Mouse (Mus musculus) limb, embryonic 14.5 days (tissue): ENCODE data around the gene Spred1. TPM values are rescaled to one million over a fixed set of nuclear protein-coding genes. Genes with fewer than 3 reads are reported as not detected.

Source experiments
- ATAC-seq: fragments of 200-750 bp; cut with Nextera tagmentation; 2 replicates; pipeline ENCODE4 v1.8.0; 2017; ENCODE audit warnings: low read depth, moderate number of reproducible peaks, moderate TSS enrichment; ENCODE audit not compliant: low FRiP score
- DNase-seq: peaks from one replicate; pipeline ENCODE4 v3.0.0-alpha.2; 2015; ENCODE audit warnings: low spot score
- H3K27ac ChIP-seq: fragments of 300-500 bp; sonication (generic); replicated peaks from 2 replicates; pipeline ENCODE4 v1.5.1; 2014; ENCODE audit warnings: low read depth, mild to moderate bottlenecking, low read length, moderate library complexity, mixed read lengths
- H3K27me3 ChIP-seq: fragments of 300-500 bp; sonication (generic); 2 replicates; pipeline ENCODE4 v1.6.1; 2014; ENCODE audit warnings: low read length, mixed read lengths; ENCODE audit not compliant: control insufficient read depth, insufficient read depth
- H3K36me3 ChIP-seq: fragments of 300-500 bp; sonication (generic); 2 replicates; pipeline ENCODE4 v1.6.1; 2014; ENCODE audit warnings: mild to moderate bottlenecking, low read length, moderate library complexity, mixed read lengths; ENCODE audit not compliant: control insufficient read depth, insufficient read depth
- H3K4me1 ChIP-seq: fragments of 300-500 bp; sonication (generic); 2 replicates; pipeline ENCODE4 v1.6.1; 2014; ENCODE audit warnings: antibody characterized with exemption, low read length, mixed read lengths; ENCODE audit not compliant: control insufficient read depth, insufficient read depth
- H3K4me2 ChIP-seq: fragments of 300-500 bp; sonication (generic); replicated peaks from 2 replicates; pipeline ENCODE4 v1.6.1; 2014; ENCODE audit warnings: low read depth, mild to moderate bottlenecking, low read length, moderate library complexity; ENCODE audit not compliant: severe bottlenecking
- H3K4me3 ChIP-seq: fragments of 300-500 bp; sonication (generic); replicated peaks from 2 replicates; pipeline ENCODE4 v1.5.1; 2014; ENCODE audit warnings: low read length
- H3K9ac ChIP-seq: fragments of 300-500 bp; sonication (generic); 2 replicates; pipeline ENCODE4 v1.6.1; 2014; ENCODE audit warnings: mild to moderate bottlenecking, low read depth, low read length, moderate library complexity; ENCODE audit not compliant: severe bottlenecking
- H3K9me3 ChIP-seq: fragments of 300-500 bp; sonication (generic); 2 replicates; pipeline ENCODE4 v1.6.1; 2016; ENCODE audit warnings: low read length; ENCODE audit not compliant: control insufficient read depth
- POLR2A ChIP-seq: fragments of 200-500 bp; IDR thresholded peaks from 2 replicates; pipeline ENCODE4 v1.8.0; 2012; ENCODE audit warnings: inconsistent platforms, mild to moderate bottlenecking, moderate library complexity, borderline replicate concordance; ENCODE audit not compliant: insufficient read depth, insufficient read length; ENCODE audit errors: extremely low read depth
- WGBS: fragments of 180-500 bp; shearing (Covaris S2); extraction: QIAGEN DNeasy Blood & Tissue Kit; methylation state at CpG from one replicate; pipeline ENCODE4 v1.1.7; 2014; 5-methylcytosine and 5-hydroxymethylcytosine counted together
- polyA plus RNA-seq, 2 experiments: library from polyadenylated mRNA; depleted of rRNA in 1 of 2; stranded (reverse) in 1 of 2; unstranded in 1 of 2; fragments of >200 nt; fragmentation: Nextera tagmentation in 1 of 2; extraction: Ambion mirVana in 1 of 2; gene quantifications; 2 replicates each; pipeline versions ENCODE4 v1.2.1 to v1.2.3; 2012 to 2014

Gene Spred1
- polyA plus RNA-seq, 2 experiments: 23.6 to 30.8 TPM

DNA sequence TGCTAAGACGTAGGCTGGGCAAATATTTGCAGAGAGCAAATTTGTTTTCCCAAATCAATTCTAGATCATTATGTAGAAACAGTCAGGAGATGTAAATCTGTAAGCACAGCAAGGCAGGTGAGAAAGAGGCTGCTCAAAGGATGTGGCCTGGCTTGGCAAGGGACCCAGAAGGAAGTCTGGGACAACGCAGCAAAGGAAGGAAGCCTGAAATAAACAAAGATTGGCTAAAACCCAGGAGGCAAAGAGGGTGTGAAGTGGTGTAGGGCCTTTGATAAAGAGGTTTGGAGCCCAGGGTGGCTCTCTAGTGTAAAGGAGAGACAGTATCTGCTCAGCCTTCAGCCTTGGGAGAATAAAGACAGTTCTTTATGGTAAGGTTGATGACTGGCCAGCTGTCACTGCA lies 11.9 kb upstream of the Spred1 start:
- Histone ChIP-seq H3K36me3 (no peaks in the 10 kb centered on the region), H3K9ac (no peak overlapping the region), H3K4me2 (no peak overlapping the region), H3K9me3 (no peaks in the 10 kb centered on the region), H3K27me3 (no peaks in the 10 kb centered on the region), H3K27ac (no peak overlapping the region), H3K4me1 (0 out of 2 replicates have a peak, but pooled peaks cover 8% of the 10 kb centered on the region), H3K4me3 (no peak overlapping the region)
- DNase-seq (no peak), ATAC-seq (no peak)
- WGBS: 63% methylated on average over 2 of the region's 2 CpGs
- TF ChIP-seq POLR2A: no peak

DNA sequence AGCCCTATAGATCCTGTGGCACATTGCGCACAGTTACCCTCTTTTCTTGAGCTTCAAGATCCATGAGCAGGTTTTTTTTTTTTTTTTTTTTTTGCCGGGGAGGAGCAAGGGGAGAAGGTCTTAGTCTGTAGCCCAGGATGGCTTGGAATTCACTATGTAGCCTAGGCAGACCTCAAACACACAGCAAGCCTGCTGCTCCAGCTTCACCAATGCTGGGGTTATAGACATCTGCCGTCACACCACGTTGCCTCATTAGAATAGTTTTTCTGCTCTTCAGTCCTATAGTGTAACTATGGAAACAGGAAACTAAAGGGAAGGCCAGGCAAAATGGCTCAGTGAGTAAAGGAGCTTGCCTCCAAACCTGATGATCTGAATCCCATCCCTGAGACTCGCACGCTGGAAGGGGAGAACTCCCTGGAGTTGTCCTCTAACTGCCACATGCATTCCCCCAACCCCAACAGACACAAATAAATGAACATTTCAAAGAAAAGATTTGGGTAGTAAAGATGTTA lies 10.8 kb upstream of the Spred1 start:
- no peaks in the 10 kb centered on the region for H3K36me3 ChIP-seq
- H3K4me3 ChIP-seq: no peak overlapping the region
- no peak for TF ChIP-seq POLR2A
- H3K9me3 ChIP-seq: no peaks in the 10 kb centered on the region
- no peaks in the 10 kb centered on the region for H3K27me3 ChIP-seq
- DNase-seq: no peak
- no peak overlapping the region for H3K4me2 ChIP-seq
- 0 out of 2 replicates have a peak, but pooled peaks cover 8% of the 10 kb centered on the region for H3K4me1 ChIP-seq
- H3K9ac ChIP-seq: no peak overlapping the region
- ATAC-seq: no peak
- WGBS: 80% methylated on average over 6 of the region's 6 CpGs
- H3K27ac ChIP-seq: no peak overlapping the region

- H3K27me3 ChIP-seq: no peaks in the 10 kb centered on the region
- H3K4me3 ChIP-seq: no peak overlapping the region
- WGBS: 43% methylated on average over 2 of the region's 2 CpGs
- H3K4me1 ChIP-seq: 0 out of 2 replicates have a peak, but pooled peaks cover 5% of the 10 kb centered on the region
- no peak for DNase-seq
- no peak for TF ChIP-seq POLR2A
- H3K9ac ChIP-seq: no peak overlapping the region
- H3K9me3 ChIP-seq: no peaks in the 10 kb centered on the region
- no peaks in the 10 kb centered on the region for H3K36me3 ChIP-seq
- no peak overlapping the region for H3K27ac ChIP-seq
- no peak overlapping the region for H3K4me2 ChIP-seq
- ATAC-seq: peak; percentile 62; the same call in 1 of the 2 replicates
These were observed 7.9 kb upstream of the Spred1 start for GRCm38 (mm10) chr2:117113262-117113661.

DNA sequence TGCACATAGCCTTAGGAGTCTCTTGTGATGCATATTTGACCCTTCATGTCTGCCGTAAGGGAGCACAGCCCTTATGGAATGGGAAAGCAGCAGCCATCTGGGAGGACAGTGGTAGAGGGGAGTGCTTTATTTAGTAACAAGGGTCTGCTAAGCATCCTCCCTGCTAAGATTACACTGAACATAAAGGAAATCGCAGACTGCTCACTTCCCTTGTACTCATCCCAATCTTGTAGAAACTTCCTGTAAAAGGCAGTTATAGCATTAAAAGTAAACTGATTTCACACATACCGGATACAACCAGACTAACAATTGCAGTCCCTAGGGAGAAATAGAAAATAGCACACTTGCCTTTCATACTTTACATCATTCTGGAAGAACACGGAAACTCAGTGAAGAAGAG lies 7.4 kb upstream of the Spred1 start:
- no peaks in the 10 kb centered on the region for H3K27me3 ChIP-seq
- DNase-seq (peak; percentile 24), ATAC-seq (peak; percentile 44; the same call in 1 of the 2 replicates)
- 39% methylated on average over 4 of the region's 4 CpGs for WGBS
- no peak overlapping the region for H3K4me3 ChIP-seq
- no peak overlapping the region for H3K27ac ChIP-seq
- H3K9me3 ChIP-seq: no peaks in the 10 kb centered on the region
- no peaks in the 10 kb centered on the region for H3K36me3 ChIP-seq
- H3K4me2 ChIP-seq: no peak overlapping the region
- no peak overlapping the region for H3K9ac ChIP-seq
- TF ChIP-seq POLR2A: no peak
- 0 out of 2 replicates have a peak, but pooled peaks cover 5% of the 10 kb centered on the region for H3K4me1 ChIP-seq

GRCm38 (mm10) chr2:117118516-117118915 lies 2.7 kb upstream of the Spred1 start:
- 61% methylated on average over 2 of the region's 2 CpGs for WGBS
- TF ChIP-seq POLR2A: no peak
- no peak for ATAC-seq

More at GRCm38 (mm10) chr2:117118516-117118915, 2.7 kb upstream of the Spred1 start:
- no peak overlapping the region for H3K27ac ChIP-seq
- H3K4me2 ChIP-seq: no peak overlapping the region
- H3K4me1 ChIP-seq: peaks cover 6% of the 10 kb centered on the region
- DNase-seq: no peak
- no peaks in the 10 kb centered on the region for H3K27me3 ChIP-seq
- H3K9ac ChIP-seq: no peak overlapping the region
- H3K9me3 ChIP-seq: no peaks in the 10 kb centered on the region
- H3K36me3 ChIP-seq: no peaks in the 10 kb centered on the region
- no peak overlapping the region for H3K4me3 ChIP-seq
